Mouse (Mus musculus): ENCODE results near the gene Fbxl21.

DNA sequence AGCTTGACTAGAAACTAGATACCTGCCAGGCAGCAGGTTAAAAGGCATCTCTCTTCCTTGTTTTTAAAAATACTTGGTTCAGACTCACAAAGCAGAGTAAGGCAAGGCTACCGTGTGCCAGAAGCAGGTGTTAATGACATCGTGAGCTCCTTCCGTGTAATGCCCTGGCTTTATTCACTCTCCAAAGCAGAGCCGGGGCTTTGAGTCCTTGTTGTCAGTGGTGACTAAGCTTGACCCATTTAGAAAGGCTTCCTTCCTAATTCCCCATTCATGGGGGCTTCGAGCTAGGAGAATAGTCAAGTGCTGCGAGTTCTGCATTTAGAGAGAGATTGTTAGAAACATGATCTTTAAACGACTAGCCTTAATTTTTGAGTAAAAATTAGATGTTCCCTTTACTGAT lies 5.5 kb upstream of the Fbxl21 start:
- TF ChIP-seq POLR2AphosphoS2 (IDR thresholded peaks at IDR 0.05; ENCODE audit: insufficient read length, low read depth), result no peak
- no peak for TF ChIP-seq POLR2A (IDR thresholded peaks at IDR 0.05; ENCODE audit: insufficient read length, low read depth)
- no peak for TF ChIP-seq TCF12 (IDR thresholded peaks at IDR 0.05; ENCODE audit: insufficient read depth, poor library complexity, severe bottlenecking)
- TF ChIP-seq MYOD1 (IDR thresholded peaks at IDR 0.05; ENCODE audit: control insufficient read depth in 1 of 3, insufficient read length in 2 of 3, low read depth in 2 of 3), result no peak
- no peak for TF ChIP-seq MAX (IDR thresholded peaks at IDR 0.05; ENCODE audit: low read depth)
- TF ChIP-seq E2F4 (IDR thresholded peaks at IDR 0.05; ENCODE audit: insufficient read depth), result no peak
- TF ChIP-seq USF1 (IDR thresholded peaks at IDR 0.05; ENCODE audit: low read depth), result no peak
- no peak for TF ChIP-seq CEBPB (IDR thresholded peaks at IDR 0.05; ENCODE audit: insufficient read depth, poor library complexity, severe bottlenecking)

Measured in myocyte (in vitro differentiated cells).